Mouse (Mus musculus): Measurements from ENCODE around the gene Rfx5.
"Not testable (repeated sequence)": the region's sequence is repeated elsewhere in the genome, so short reads cannot be mapped to it uniquely, and the experiment has no call there.

Rfx5 gene

GRCm38 (mm10) chr3:94936147-94936546 lies 17.7 kb upstream of the Rfx5 start:
- not testable (repeated sequence) for DNase-seq (ENCODE audit: low spot score)

DNA sequence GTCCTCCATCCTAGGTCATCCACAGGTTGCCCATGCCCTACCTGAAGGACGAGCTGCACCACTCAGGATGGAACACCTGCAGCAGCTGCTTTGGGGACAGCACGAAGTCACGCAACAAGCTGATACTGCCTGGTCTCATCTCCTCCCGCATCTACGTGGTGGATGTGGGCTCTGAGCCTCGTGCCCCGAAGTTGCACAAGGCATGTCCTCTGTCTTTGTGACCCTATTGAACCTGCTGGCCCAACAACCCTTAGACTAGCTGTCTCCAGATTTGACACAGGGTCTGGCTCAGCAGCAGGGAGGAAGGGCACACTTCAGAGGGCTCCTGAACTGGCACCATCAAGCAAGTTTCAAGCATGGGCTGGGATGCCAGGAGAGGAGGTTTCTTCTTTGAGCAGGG lies 16.7 kb upstream of the Rfx5 start:
- DNase-seq (ENCODE audit: low spot score) = not testable (repeated sequence)

GRCm38 (mm10) chr3:94940033-94940432 lies 13.8 kb upstream of the Rfx5 start:
- DNase-seq (ENCODE audit: low spot score) = not testable (repeated sequence)

DNA sequence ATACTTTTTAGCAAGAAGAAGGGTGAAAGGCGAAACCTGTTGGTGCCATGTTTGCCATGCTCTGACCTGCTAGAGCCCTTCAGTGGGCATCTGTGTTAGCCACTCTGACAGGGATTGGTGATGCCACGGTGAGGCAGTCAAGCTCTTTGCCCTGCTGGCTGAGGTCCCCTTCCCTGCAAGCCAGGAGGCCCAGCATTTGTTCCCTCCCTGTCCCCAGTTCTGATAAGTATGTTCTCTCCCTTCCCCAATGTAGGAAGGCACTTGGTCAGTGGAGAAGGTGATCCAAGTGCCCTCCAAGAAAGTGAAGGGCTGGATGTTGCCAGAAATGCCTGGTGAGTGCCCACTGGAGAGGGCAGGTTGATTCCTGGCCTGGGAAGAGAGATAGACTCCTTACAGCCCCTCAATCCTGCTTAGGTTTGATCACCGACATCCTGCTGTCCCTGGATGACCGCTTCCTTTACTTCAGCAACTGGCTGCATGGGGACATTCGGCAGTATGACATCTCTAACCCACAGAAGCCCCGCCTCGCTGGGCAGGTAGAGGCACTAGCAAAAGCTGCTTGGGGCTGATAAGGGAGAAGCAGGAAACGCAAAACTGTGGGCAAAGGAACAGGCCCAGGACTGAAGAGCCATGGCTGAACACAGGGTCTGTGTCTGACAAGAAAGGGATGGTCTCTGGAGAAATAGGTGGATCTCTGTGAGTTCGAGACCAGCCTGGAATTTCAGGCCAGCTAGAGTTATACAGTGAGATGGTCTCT lies 11.5 kb upstream of the Rfx5 start:
- not testable (repeated sequence) for DNase-seq (ENCODE audit: low spot score)

DNA sequence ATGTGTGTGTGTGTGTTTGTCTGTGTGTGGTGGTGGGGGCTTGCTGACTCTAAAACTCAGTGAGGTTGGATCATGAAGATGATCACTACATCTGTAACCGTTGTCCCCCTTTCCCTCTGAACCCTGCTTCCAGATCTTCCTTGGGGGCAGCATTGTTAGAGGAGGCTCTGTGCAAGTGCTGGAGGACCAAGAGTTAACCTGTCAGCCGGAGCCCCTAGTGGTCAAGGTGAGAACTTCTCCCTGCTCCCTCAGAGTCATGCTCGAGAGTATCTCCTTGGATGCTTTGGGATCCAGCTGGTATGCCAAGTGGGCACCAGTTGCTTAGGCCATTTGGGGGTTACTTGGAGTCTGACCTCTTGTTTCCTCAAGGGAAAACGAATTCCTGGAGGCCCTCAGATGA lies 10.2 kb upstream of the Rfx5 start:
- DNase-seq (ENCODE audit: low spot score) = not testable (repeated sequence)

DNA sequence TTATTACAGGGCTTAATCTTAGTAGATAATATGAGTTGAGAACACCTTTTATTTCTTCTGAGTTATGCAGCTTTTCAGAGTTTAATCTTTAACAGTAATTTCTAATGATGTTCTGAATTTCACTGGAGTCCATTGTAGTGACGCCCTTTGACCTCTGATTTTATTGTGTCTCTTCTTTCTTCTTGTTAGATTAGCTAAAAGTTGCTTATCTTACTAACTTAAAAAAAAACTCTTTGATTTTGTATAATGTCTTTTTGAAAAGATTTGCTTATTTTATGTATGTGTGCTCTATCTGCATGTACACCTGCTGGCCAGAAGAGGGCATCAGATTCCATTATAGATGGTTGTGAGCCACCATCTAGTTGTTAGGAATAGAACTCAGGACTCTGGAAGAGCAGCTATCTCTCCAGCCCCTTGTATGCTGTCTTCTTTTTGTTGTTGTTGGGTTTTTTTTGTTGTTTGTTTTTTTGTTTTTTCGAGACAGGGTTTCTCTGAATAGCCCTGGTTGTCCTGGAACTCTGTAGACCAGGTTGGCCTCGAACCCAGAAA lies 5.7 kb upstream of the Rfx5 start:
- no peak for DNase-seq (ENCODE audit: low spot score)

DNA sequence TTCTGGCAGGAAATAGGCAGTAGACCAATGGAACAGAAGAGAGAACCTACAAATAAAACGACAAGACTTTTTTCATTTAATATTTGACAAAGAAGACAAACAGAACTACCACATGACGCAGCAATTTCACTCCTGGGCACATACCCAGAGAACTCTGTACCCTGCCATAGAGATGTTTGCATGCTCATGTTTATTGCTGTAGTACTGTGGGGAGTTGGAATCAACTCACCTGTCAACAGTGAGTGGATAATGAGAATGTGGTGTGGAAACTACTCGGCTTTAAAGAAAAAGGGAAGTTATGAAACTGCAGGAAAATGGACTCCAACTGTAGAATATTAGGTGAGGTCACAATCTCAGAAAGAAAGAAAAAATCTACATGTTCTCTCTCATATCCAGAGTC lies 4.2 kb upstream of the Rfx5 start:
- DNase-seq (ENCODE audit: low spot score) = no peak

GRCm38 (mm10) chr3:94952806-94953205 lies 1.1 kb upstream of the Rfx5 start:
- peak; percentile 71 for DNase-seq (ENCODE audit: low spot score)

DNA sequence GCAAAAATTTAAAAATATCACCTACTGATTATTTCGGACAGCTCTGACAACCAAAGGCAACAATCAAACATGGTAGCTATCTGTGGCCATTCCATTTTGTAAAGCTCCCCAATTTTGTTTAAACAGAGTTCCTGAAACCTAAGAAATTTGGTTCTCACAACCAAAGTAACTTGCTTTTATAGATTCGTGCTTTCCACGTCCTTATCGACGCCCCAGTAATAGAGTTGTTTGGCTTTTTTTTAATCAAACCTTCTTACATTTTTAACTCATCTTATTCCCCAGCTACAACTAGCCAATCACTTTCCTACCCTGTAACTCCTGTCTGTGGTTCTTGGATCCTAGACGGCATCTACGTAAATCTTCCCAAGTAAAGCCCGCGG lies 501 bp upstream of the Rfx5 start:
- DNase-seq (ENCODE audit: low spot score) = no peak

- DNase-seq (ENCODE audit: low spot score) = no peak
Observed at GRCm38 (mm10) chr3:94958295-94958694, 4.4 kb downstream of the Rfx5 start.

- no peak for DNase-seq (ENCODE audit: low spot score)
Observed at GRCm38 (mm10) chr3:94959871-94960270, 6.0 kb downstream of the Rfx5 start.

GRCm38 (mm10) chr3:94960322-94960721 lies 6.4 kb downstream of the Rfx5 start:
- DNase-seq (ENCODE audit: low spot score) = no peak

DNA sequence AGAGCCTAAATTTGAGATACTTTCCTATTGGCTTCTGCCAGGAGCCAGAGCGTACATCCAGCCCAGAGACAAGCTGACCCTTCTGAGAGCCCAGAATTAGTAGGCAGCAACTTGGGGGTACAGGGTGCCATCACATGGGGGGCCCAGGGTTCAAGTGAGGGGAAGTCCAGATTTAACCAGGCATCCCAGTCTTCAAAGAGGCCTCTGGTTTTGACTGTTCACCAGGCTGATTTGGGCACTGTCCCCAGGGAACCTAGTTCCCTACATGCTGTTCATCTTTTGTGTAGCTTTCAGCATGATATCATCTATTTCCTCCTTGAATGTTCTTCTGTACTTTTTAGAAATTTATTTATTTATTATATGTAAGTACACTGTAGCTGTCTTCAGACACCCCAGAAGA lies 11.1 kb downstream of the Rfx5 start:
- no peak for DNase-seq (ENCODE audit: low spot score)

- no peak for DNase-seq (ENCODE audit: low spot score)
Observed at GRCm38 (mm10) chr3:94965878-94966277, 12.0 kb downstream of the Rfx5 start.

- DNase-seq (ENCODE audit: low spot score) = no peak
Observed at GRCm38 (mm10) chr3:94972552-94972951, 18.7 kb downstream of the Rfx5 start.

DNA sequence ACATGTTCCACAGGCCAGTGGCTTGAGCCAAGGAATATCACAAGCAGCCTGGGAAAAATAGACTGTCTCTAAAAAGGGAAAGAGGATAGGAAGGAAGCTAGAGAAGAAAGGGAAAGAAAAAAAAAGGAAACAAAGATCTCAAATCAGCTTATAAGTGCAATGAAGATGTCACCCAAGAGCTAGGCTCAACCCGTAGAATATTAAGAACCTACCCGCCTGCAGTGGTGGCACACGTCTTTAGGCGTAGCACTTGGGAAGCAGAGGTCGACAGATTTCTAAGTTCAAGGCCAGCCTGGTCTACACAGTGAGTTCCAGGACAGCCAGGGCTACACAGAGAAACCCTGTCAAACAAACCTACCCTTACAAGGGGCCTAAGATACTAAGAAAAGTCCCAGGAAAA lies 19.7 kb downstream of the Rfx5 start:
- no peak for DNase-seq (ENCODE audit: low spot score)

- DNase-seq (ENCODE audit: low spot score) = no peak
Observed at GRCm38 (mm10) chr3:94974026-94974527, 20.2 kb downstream of the Rfx5 start.

- peak; percentile 85 for DNase-seq (ENCODE audit: low spot score)
Observed at GRCm38 (mm10) chr3:94974528-94975422, 20.9 kb downstream of the Rfx5 start, which contains the start of gene Pi4kb. TSS of gene Pi4kb (plus strand) at chr3:94974731.

GRCm38 (mm10) chr3:94984312-94984711 lies 30.4 kb downstream of the Rfx5 start:
- no peak for DNase-seq (ENCODE audit: low spot score)

GRCm38 (mm10) chr3:94985513-94985912 lies 31.6 kb downstream of the Rfx5 start:
- DNase-seq (ENCODE audit: low spot score) = no peak

GRCm38 (mm10) chr3:94987578-94987977 lies 33.7 kb downstream of the Rfx5 start:
- DNase-seq (ENCODE audit: low spot score) = peak; percentile 79

DNA sequence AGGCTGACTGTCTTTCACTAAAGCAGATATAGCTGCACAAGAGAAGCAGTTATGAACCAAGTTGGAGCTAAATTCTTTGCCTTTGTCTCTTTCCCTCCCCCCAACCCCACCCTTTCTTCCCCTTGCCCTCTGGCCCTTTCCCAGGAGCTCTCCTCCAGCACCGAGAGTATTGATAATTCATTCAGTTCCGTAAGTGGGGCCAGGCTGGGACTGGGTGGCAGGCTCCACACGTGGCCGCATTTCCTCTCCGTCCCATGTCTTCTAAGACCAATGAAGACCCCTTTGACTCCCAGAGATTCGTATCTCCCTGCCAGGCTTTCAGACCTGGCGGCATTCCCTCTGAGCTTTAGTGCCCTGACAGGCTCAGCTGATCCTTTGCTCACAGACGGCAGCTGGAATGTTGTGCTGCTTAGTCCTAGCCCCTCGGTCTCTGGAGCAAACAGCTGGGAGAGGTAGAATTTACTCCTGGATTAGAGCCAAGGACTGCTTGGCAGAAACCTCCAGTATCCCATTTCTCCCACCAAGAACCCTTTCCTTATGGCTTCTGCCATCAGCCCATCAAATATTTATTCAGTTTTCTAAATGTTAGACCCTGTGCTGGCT lies 35.4 kb downstream of the Rfx5 start:
- DNase-seq (ENCODE audit: low spot score) = no peak

All from urinary bladder, postnatal 14 days (tissue).